Mouse (Mus musculus) erythroblast, embryonic 14.5 days (primary cell): ENCODE measurements at regions not wholly inside any gene's neighbourhood (a gene's known extent, or its start where the extent isn't known, plus 50 kb on each side); places are given as distances from the start of the nearest gene placed in this dataset.

Experiments
- GATA1 ChIP-seq: IDR thresholded peaks from 2 replicates; pipeline ENCODE4 v1.6.1; 2012; ENCODE audit warnings: low read length, inconsistent platforms, mixed read lengths
- TAL1 ChIP-seq: IDR thresholded peaks from 3 replicates; pipeline ENCODE4 v1.6.1; 2012; ENCODE audit warnings: low read length, inconsistent platforms, mixed read lengths

DNA sequence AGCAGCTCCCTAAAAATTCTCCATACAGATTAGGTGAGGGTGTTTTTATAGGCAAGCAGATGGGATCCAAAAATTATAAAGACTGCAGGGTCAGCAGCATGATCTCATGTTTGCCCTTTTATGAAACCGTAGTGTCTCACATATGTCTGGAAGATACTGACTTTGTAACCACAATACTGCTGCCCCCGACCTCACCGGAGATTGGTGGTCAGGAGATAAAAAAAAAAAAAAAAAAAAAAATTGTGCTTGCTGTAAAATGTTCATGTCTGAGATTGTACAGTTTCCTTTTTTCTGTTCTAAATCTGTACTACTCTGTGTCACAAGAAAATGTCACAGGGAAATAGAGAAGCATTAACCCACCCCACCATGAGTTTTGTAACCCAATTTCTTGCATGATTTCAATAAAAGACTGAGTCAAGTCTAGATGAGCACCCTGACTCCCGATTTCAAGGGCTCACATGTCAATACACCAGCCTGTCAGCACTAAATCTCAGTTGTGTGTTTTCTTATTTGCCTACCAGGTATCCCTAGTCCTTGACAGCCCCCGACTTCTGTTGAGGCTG, 169.5 kb upstream of the Ipo5 start:
- TF ChIP-seq GATA1 (no peak), TAL1 (no peak)
